Mouse (Mus musculus): ENCODE measurements around the gene Zfp831. TPM values are rescaled to one million over a fixed set of nuclear protein-coding genes. Genes with fewer than 3 reads are reported as not detected.

Gene Zfp831
- 10 to 100 TPM; 16.4 to 19.0 TPM for total RNA-seq (2021)
- long read RNA-seq, experiment 1, partial matches to known transcripts, result 0 of 3 reads
- long read RNA-seq, experiment 1, other reads (novel, unspliced or antisense), result 3 of 3 reads
- long read RNA-seq, experiment 2, partial matches to known transcripts, result 0 of 3 reads
- long read RNA-seq, experiment 2, other reads (novel, unspliced or antisense), result 3 of 3 reads

GRCm38 (mm10) chr2:174643448-174644144, at the start of gene Zfp831:
Zfp831 (plus strand) TSS chr2:174643534.
- no peak for DNase-seq (ENCODE audit: low spot score in 2 of 2)

GRCm38 (mm10) chr2:174594965-174595364, 48.4 kb upstream of the Zfp831 start:
- no peak for DNase-seq (ENCODE audit: low spot score in 2 of 2)

- DNase-seq (ENCODE audit: low spot score in 2 of 2), result no peak
Measured at GRCm38 (mm10) chr2:174595611-174596010, 47.7 kb upstream of the Zfp831 start.

- no peak for DNase-seq (ENCODE audit: low spot score in 2 of 2)
Measured at GRCm38 (mm10) chr2:174596457-174596856, 46.9 kb upstream of the Zfp831 start.

- DNase-seq (ENCODE audit: low spot score in 2 of 2), result peak; percentile 56 to 69
Measured at GRCm38 (mm10) chr2:174598451-174598850, 44.9 kb upstream of the Zfp831 start.

- peak in 1 of 2 experiments; percentile 12 for DNase-seq (ENCODE audit: low spot score in 2 of 2)
Measured at GRCm38 (mm10) chr2:174599071-174599635, 44.2 kb upstream of the Zfp831 start.

- DNase-seq (ENCODE audit: low spot score in 2 of 2), result peak; percentile 23 to 26
Measured at GRCm38 (mm10) chr2:174599853-174600271, 43.5 kb upstream of the Zfp831 start.

GRCm38 (mm10) chr2:174601938-174602685, 41.2 kb upstream of the Zfp831 start:
- no peak for DNase-seq (ENCODE audit: low spot score in 2 of 2)

- DNase-seq (ENCODE audit: low spot score in 2 of 2), result no peak
Measured at GRCm38 (mm10) chr2:174603321-174603720, 40.0 kb upstream of the Zfp831 start.

GRCm38 (mm10) chr2:174605020-174605419, 38.3 kb upstream of the Zfp831 start:
- no peak for DNase-seq (ENCODE audit: low spot score in 2 of 2)

GRCm38 (mm10) chr2:174605442-174606087, 37.8 kb upstream of the Zfp831 start:
- no peak for DNase-seq (ENCODE audit: low spot score in 2 of 2)

- no peak for DNase-seq (ENCODE audit: low spot score in 2 of 2)
Measured at GRCm38 (mm10) chr2:174606376-174606775, 37.0 kb upstream of the Zfp831 start.

- DNase-seq (ENCODE audit: low spot score in 2 of 2), result no peak
Measured at GRCm38 (mm10) chr2:174609892-174610291, 33.4 kb upstream of the Zfp831 start.

GRCm38 (mm10) chr2:174612386-174613063, 30.8 kb upstream of the Zfp831 start:
- DNase-seq (ENCODE audit: low spot score in 2 of 2), result no peak

- DNase-seq (ENCODE audit: low spot score in 2 of 2), result no peak
Measured at GRCm38 (mm10) chr2:174613221-174613620, 30.1 kb upstream of the Zfp831 start.

GRCm38 (mm10) chr2:174613921-174614441, 29.4 kb upstream of the Zfp831 start:
- DNase-seq (ENCODE audit: low spot score in 2 of 2), result no peak

- DNase-seq (ENCODE audit: low spot score in 2 of 2), result no peak
Measured at GRCm38 (mm10) chr2:174621881-174622280, 21.5 kb upstream of the Zfp831 start.

- no peak for DNase-seq (ENCODE audit: low spot score in 2 of 2)
Measured at GRCm38 (mm10) chr2:174624430-174624829, 18.9 kb upstream of the Zfp831 start.

- DNase-seq (ENCODE audit: low spot score in 2 of 2), result no peak
Measured at GRCm38 (mm10) chr2:174627021-174627420, 16.3 kb upstream of the Zfp831 start.

GRCm38 (mm10) chr2:174629299-174629850, 14.0 kb upstream of the Zfp831 start:
- DNase-seq (ENCODE audit: low spot score in 2 of 2), result no peak
